Mouse (Mus musculus) effector memory CD4-positive, alpha-beta T cell, adult 7 months (primary cell): ENCODE data around the gene Magea10. TPM values are rescaled to one million over a fixed set of nuclear protein-coding genes. Genes with fewer than 3 reads are reported as not detected.

Experiments used
- polyA plus RNA-seq: library from polyadenylated mRNA; unstranded; fragments of 100-300 nt; shearing (Covaris generic); gene quantifications from one replicate; pipeline ENCODE4 v1.2.1, GENCODE M21; 2017

The Magea10 gene
- not detected for polyA plus RNA-seq

DNA sequence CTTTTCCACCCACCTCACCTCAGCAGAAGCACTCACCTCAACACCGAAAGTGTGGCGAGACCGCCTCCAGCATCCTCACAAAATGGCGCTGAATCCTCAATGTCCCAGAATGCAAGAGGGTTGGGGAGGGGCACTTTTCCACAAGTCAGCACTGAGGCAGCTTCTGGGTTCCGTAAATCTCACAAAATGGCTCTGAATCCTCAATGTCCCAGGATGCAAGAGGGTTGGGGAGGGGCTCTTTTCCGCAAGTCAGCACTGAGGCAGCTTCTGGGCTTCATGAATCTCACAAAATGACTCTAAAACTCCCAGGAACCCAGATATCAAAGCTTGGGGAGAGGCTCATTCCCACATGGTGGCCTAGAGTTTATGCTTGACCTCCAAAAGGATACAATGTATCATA, at the start of gene Magea10:
Gene Magea10, minus strand, starts transcription at position 101 of the 400 bp plus-strand sequence.

Other genes with a start within 250 kb of the Magea10 start
- not detected for gene Magea4, start 164.8 kb downstream of the Magea10 start, polyA plus RNA-seq
- not detected for gene Gabre, start 112.1 kb downstream of the Magea10 start, polyA plus RNA-seq